Mouse (Mus musculus) c-Kit-positive CD71-positive TER-119-positive erythroid progenitor cells, embryonic 14.5 days (primary cell): Measurements from ENCODE around the gene Tnni1.

Experiments used
- DNase-seq: peaks from one replicate; pipeline ENCODE4 v3.0.0-alpha.2; 2013; ENCODE audit warnings: low spot score

Tnni1 gene

GRCm38 (mm10) chr1:135767324-135767890, 11.8 kb upstream of the Tnni1 start:
- no peak for DNase-seq

- DNase-seq, result no peak
These were observed 10.8 kb upstream of the Tnni1 start for GRCm38 (mm10) chr1:135768400-135768799.

- DNase-seq, result no peak
These were observed 9.0 kb upstream of the Tnni1 start for GRCm38 (mm10) chr1:135770237-135770636.

GRCm38 (mm10) chr1:135770896-135771572, 8.2 kb upstream of the Tnni1 start:
- no peak for DNase-seq

- no peak for DNase-seq
These were observed 7.7 kb upstream of the Tnni1 start for GRCm38 (mm10) chr1:135771573-135771970.

GRCm38 (mm10) chr1:135776596-135776995, 2.6 kb upstream of the Tnni1 start:
- DNase-seq, result no peak

- DNase-seq, result no peak
These were observed 2.2 kb upstream of the Tnni1 start for GRCm38 (mm10) chr1:135777046-135777445.

GRCm38 (mm10) chr1:135780649-135781048, 1.4 kb downstream of the Tnni1 start:
- no peak for DNase-seq

GRCm38 (mm10) chr1:135781220-135781619, 2.0 kb downstream of the Tnni1 start:
- peak; percentile 68 for DNase-seq

GRCm38 (mm10) chr1:135782816-135783215, 3.6 kb downstream of the Tnni1 start:
- DNase-seq, result no peak

GRCm38 (mm10) chr1:135787799-135788198, 8.6 kb downstream of the Tnni1 start:
- DNase-seq, result peak; percentile 88

- DNase-seq, result peak; percentile 47
These were observed 9.5 kb downstream of the Tnni1 start for GRCm38 (mm10) chr1:135788708-135789107.

- peak; percentile 73 for DNase-seq
These were observed 10.6 kb downstream of the Tnni1 start for GRCm38 (mm10) chr1:135789815-135790214.

- DNase-seq, result no peak
These were observed 13.1 kb downstream of the Tnni1 start for GRCm38 (mm10) chr1:135792143-135792939.

GRCm38 (mm10) chr1:135793370-135794215, 14.4 kb downstream of the Tnni1 start:
- DNase-seq, result no peak

GRCm38 (mm10) chr1:135794216-135795134, 15.2 kb downstream of the Tnni1 start:
- DNase-seq, result no peak

GRCm38 (mm10) chr1:135798492-135798891, 19.3 kb downstream of the Tnni1 start:
- no peak for DNase-seq

GRCm38 (mm10) chr1:135799109-135799627, 19.9 kb downstream of the Tnni1 start:
- no peak for DNase-seq

- DNase-seq, result no peak
These were observed 21.1 kb downstream of the Tnni1 start for GRCm38 (mm10) chr1:135800192-135800950.

GRCm38 (mm10) chr1:135807546-135807945, 28.3 kb downstream of the Tnni1 start:
- DNase-seq, result no peak
